Mouse (Mus musculus) lung, embryonic 15.5 days (tissue): ENCODE results near the gene S100a14. TPM values are rescaled to one million over a fixed set of nuclear protein-coding genes. Genes with fewer than 3 reads are reported as not detected.

Source experiments
- ATAC-seq: fragments of 200-750 bp; cut with Nextera tagmentation; 2 replicates; pipeline ENCODE4 v1.8.0; 2017; ENCODE audit warnings: moderate number of reproducible peaks, borderline replicate concordance; ENCODE audit not compliant: low FRiP score, low TSS enrichment; ENCODE audit errors: extremely low read depth
- H3K27ac ChIP-seq: fragments of 300-500 bp; sonication (generic); 2 replicates; pipeline ENCODE4 v1.5.1; 2015; ENCODE audit warnings: moderate library complexity, mild to moderate bottlenecking, inconsistent platforms
- H3K27me3 ChIP-seq: fragments of 300-500 bp; sonication (generic); 2 replicates; pipeline ENCODE4 v1.6.1; 2015; ENCODE audit warnings: inconsistent platforms
- H3K36me3 ChIP-seq: fragments of 300-500 bp; sonication (generic); 2 replicates; pipeline ENCODE4 v1.6.1; 2015; ENCODE audit warnings: inconsistent platforms
- H3K4me1 ChIP-seq: fragments of 300-500 bp; sonication (generic); 2 replicates; pipeline ENCODE4 v1.6.1; 2015; ENCODE audit warnings: inconsistent platforms
- H3K4me2 ChIP-seq: fragments of 300-500 bp; sonication (generic); 2 replicates; pipeline ENCODE4 v1.6.1; 2015; ENCODE audit warnings: inconsistent platforms, mild to moderate bottlenecking, moderate library complexity
- H3K4me3 ChIP-seq: fragments of 300-500 bp; sonication (generic); 2 replicates; pipeline ENCODE4 v1.5.1; 2015; ENCODE audit warnings: mild to moderate bottlenecking, inconsistent platforms
- H3K9ac ChIP-seq: fragments of 300-500 bp; sonication (generic); 2 replicates; pipeline ENCODE4 v1.6.1; 2015; ENCODE audit warnings: inconsistent platforms
- H3K9me3 ChIP-seq: fragments of 300-500 bp; sonication (generic); 2 replicates; pipeline ENCODE4 v1.6.1; 2016; ENCODE audit warnings: inconsistent platforms
- WGBS: fragments of 180-500 bp; shearing (Covaris S2); methylation state at CpG from one replicate; pipeline ENCODE4 v1.1.7; 2015; 5-methylcytosine and 5-hydroxymethylcytosine counted together
- polyA plus RNA-seq: library from polyadenylated mRNA; unstranded; fragments of >200 nt; fragmentation: Nextera tagmentation; extraction: Ambion mirVana; gene quantifications from 2 replicates; pipeline ENCODE4 v1.2.1, GENCODE M21; 2015

S100a14 gene
- 7.9 and 12.6 TPM in 2 replicates for polyA plus RNA-seq

DNA sequence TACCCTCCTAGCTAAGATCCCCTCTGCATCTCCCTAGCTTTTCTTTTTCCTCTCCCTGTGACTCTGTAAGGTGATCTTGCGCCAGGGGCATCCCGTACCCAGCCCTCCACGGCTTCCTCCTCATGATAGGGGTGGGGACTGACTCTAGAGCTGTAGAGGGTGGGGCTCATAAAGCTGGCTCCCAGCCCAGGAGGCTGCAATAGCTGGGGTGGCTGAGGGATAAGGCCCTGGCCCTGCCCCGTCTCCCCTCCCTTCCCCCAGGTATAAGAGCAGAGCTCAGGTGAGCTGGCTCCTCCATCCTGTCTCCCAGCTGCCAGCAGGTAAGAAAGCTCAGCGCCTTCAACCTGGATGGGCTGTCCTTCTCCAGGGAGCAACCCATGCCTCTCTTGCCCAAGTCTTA is at the start of gene S100a14:
Gene S100a14 (plus strand): TSS at position 277 of the 400 bp plus-strand sequence.
- ATAC-seq = peak; percentile 90
- H3K4me1 ChIP-seq = peaks cover 15% of the 10 kb centered on the region
- WGBS = 31% methylated on average over 5 of the region's 5 CpGs
- no peak within 1 kb of the TSS for H3K9ac ChIP-seq
- H3K36me3 ChIP-seq = no peaks in the 10 kb centered on the region
- no peaks in the 10 kb centered on the region for H3K27me3 ChIP-seq
- no peak within 1 kb of the TSS for H3K4me3 ChIP-seq
- peak within 1 kb of the TSS; percentile 54 for H3K27ac ChIP-seq
- no peaks in the 10 kb centered on the region for H3K9me3 ChIP-seq
- peak within 1 kb of the TSS; percentile 14; the same call in 1 of the 2 replicates for H3K4me2 ChIP-seq

DNA sequence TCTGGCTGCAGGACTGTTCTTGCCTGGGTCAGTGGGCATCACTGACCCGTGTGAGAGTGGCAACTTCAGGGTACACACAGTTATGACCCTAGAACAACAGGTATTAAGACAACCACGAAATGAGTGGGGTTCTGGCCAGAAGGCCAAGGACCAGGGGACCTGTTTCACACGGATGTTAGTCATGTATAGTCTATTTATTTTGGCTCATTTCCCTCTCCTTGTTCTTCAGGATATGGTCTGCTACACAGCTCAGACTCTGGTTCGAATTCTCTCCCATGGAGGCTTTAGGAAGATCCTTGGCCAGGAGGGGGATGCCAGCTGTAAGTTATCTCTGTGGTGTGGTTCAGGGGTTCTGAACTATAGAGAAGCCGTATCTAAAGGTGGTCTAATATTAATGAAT is 39.7 kb upstream of the S100a14 start:
- whole genome bisulfite sequencing = 72% methylated on average over 5 of the region's 5 CpGs
- Histone ChIP-seq H3K36me3 (peaks cover 69% of the 10 kb centered on the region), H3K27me3 (no peaks in the 10 kb centered on the region), H3K9ac (no peak overlapping the region), H3K4me3 (no peak overlapping the region), H3K9me3 (no peaks in the 10 kb centered on the region), H3K27ac (no peak overlapping the region), H3K4me1 (peaks cover 9% of the 10 kb centered on the region), H3K4me2 (no peak overlapping the region)
- no peak for ATAC-seq

DNA sequence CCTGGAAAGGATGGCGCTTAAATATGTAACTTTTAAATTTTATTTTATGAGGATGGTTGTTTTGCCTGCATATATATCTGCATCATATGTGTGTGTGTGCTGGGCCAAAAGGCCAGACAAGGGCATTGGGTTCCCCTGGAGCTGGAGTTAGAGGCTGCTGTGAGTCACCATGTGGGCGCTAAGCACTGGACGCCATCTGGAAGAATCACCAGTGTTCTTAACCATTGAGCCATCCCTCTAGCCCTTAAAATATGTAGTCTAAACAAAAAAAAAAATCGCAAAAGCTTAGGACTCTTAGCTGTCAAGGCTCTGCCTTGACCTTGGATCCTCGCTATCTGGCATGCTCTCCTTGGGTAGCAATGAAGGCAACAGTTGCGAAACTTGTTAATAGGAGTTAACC is 38.1 kb upstream of the S100a14 start:
- no peak for ATAC-seq
- Histone ChIP-seq H3K27ac (no peak overlapping the region), H3K9me3 (no peaks in the 10 kb centered on the region), H3K4me2 (no peak overlapping the region), H3K4me3 (no peak overlapping the region), H3K27me3 (no peaks in the 10 kb centered on the region), H3K4me1 (peaks cover 9% of the 10 kb centered on the region), H3K36me3 (peaks cover 54% of the 10 kb centered on the region), H3K9ac (no peak overlapping the region)
- WGBS = 74% methylated on average over 6 of the region's 6 CpGs

DNA sequence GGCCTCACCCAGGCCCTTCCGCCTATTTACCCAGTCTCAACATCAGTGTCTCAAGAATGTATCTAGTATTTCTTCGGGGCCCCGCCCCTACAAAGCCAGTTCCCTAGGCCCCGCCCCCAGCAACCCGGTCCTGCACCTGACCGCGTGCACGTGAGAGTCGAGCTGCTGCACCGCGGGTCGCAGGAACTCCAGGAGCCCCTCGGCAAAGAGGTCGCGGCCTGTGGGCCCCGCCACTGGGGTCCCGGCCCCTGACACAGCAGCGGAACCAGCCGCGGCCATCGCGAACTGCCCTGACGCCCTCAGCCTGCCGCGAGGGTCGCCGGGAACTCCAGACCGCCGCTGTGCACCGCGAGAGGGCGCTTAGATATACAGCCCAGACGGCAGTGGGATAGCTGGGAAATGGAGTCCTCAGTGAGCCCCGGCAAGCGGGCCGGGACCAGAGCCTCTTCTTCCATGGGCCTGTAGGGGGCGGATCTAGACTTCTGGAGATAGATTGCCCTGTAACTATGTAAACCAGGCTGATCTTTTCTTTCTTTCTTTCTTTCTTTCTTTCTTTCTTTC is 35.9 kb upstream of the S100a14 start, which contains the start of gene Snapin:
Gene Snapin (minus strand): TSS at position 338 of the 561 bp plus-strand sequence.
- Histone ChIP-seq H3K9me3 (no peaks in the 10 kb centered on the region), H3K4me1 (peaks cover 9% of the 10 kb centered on the region), H3K27me3 (no peaks in the 10 kb centered on the region), H3K4me2 (peak within 1 kb of the TSS; percentile 67), H3K27ac (peak within 1 kb of the TSS; percentile 94), H3K36me3 (peaks cover 37% of the 10 kb centered on the region), H3K4me3 (peak within 1 kb of the TSS; percentile 93), H3K9ac (peak within 1 kb of the TSS; percentile 78)
- ATAC-seq = peak; percentile 99
- under 1% methylated on average over 37 of the region's 37 CpGs for WGBS

DNA sequence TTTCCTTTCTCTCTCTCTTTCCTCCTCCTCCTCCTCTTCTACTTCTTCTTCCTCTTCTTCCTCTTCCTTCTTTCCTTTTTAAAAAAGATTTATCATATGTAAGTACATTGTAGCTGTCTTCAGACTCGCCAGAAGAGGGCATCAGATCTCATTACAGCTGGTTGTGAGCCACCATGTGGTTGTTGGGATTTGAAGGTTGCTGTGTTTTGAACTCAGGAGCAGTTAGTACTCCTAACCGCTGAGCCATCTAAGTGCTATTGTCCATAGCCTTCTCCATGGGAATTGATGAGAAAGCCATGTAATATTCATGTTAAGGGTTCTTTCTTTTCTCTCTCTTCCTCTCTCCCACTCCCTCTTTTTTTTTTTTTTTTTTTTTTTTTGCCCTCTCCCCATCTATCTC is 35.3 kb upstream of the S100a14 start:
- no peaks in the 10 kb centered on the region for H3K9me3 ChIP-seq
- no peak overlapping the region for H3K9ac ChIP-seq
- H3K4me2 ChIP-seq = no peak overlapping the region
- H3K4me3 ChIP-seq = no peak overlapping the region
- no peak overlapping the region for H3K27ac ChIP-seq
- 41% methylated on average over 2 of the region's 2 CpGs for WGBS
- peaks cover 35% of the 10 kb centered on the region for H3K36me3 ChIP-seq
- ATAC-seq = no peak
- no peaks in the 10 kb centered on the region for H3K27me3 ChIP-seq
- H3K4me1 ChIP-seq = peaks cover 9% of the 10 kb centered on the region

DNA sequence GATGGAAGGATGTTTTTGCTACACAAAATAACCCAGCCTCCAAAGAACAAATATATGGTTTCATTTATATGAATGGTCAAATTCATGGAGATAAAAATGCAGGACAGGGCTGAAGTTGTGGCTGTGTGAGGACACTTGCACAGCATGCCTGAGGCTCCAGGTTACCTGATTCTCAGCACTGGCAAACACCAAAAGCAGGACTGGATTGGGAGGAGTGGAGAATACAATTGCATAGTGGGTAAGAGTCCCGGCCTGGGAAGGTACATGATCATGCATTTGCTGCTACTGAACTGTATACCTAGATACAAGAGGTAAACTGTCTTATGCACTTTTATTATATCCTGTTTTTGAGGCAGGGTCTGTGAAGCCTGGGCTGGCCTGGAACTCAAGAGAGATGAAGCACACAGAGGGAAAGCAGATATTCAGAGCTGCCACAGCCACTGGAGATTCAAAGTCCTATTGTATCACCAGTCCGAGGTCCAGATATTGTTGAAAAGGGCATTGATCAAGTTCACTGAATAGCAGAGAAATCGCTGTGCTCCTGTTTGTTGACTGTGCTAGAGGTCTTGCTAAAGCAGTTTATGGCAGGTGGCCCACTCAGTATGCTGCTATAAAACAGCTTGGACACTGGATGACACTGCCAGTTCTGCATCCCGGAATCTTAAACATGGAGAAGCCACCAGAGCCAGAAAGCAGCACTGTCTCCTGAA is 32.7 kb upstream of the S100a14 start:
- H3K4me2 ChIP-seq = no peak overlapping the region
- no peaks in the 10 kb centered on the region for H3K9me3 ChIP-seq
- H3K36me3 ChIP-seq = peaks cover 36% of the 10 kb centered on the region
- ATAC-seq = no peak
- H3K27me3 ChIP-seq = no peaks in the 10 kb centered on the region
- peak overlapping the region; percentile 32; the same call in 1 of the 2 replicates for H3K27ac ChIP-seq
- H3K9ac ChIP-seq = no peak overlapping the region
- peaks cover 9% of the 10 kb centered on the region for H3K4me1 ChIP-seq
- WGBS = 49% methylated on average over 4 of the region's 4 CpGs
- no peak overlapping the region for H3K4me3 ChIP-seq

DNA sequence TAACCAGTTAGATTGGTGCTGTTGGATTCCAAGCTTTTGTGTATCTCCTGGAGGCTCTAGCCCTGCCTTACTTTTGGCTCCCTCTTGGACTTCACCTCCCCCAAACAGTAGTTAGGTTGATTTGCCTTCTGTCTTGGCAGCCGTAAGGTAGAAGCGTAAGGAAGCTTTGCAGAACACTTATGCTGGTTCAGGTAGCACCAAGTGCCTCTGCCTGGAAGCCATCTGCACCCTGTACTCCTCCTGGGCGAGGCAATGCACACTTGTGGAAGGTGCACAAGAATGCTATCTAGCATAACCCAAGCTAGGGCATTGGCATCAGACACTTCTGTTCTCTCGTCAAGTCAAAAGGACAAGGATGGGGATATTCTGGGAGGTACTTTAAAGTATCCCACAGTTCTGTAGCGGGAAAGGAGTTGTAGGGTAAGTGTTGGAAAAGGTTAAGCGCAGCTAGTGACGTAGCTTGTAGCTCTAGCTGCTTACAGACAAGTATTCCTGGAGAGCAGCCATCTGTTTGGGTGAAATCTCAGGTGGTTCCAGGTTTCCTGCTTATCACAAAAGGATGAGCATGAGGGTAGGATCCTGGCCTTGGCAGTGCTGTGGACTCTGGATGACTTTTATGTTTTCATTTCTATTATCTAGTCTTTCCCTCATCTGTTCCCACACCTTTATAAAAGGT is 30.7 kb upstream of the S100a14 start:
- peaks cover 49% of the 10 kb centered on the region for H3K36me3 ChIP-seq
- no peak for ATAC-seq
- no peaks in the 10 kb centered on the region for H3K9me3 ChIP-seq
- no peak overlapping the region for H3K27ac ChIP-seq
- H3K4me3 ChIP-seq = no peak overlapping the region
- no peak overlapping the region for H3K4me2 ChIP-seq
- WGBS = 82% methylated on average over 7 of the region's 7 CpGs
- H3K27me3 ChIP-seq = no peaks in the 10 kb centered on the region
- H3K9ac ChIP-seq = no peak overlapping the region
- H3K4me1 ChIP-seq = no peaks in the 10 kb centered on the region

DNA sequence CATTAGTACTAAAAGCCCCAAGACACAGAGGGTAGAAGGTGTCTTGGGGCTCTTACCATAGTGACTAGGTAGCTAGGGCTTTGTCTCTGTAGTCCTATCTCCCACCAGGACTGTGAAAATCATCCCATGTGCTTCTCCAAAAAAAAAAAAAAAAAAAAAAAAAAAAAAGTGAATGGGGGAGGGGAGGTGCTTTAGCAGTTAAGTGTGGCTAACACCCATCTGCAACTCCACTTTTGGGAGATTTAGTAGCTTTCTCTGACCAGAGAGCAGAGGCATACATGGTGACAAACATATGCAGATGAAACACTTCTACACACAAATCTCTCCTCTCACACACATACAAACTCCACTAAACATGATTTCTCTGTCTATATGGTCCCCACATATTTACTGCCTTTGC is 29.1 kb upstream of the S100a14 start:
- Histone ChIP-seq H3K4me1 (no peaks in the 10 kb centered on the region), H3K27ac (no peak overlapping the region), H3K36me3 (peaks cover 64% of the 10 kb centered on the region), H3K9me3 (no peaks in the 10 kb centered on the region), H3K9ac (no peak overlapping the region), H3K4me3 (no peak overlapping the region), H3K4me2 (no peak overlapping the region), H3K27me3 (no peaks in the 10 kb centered on the region)
- no peak for ATAC-seq

DNA sequence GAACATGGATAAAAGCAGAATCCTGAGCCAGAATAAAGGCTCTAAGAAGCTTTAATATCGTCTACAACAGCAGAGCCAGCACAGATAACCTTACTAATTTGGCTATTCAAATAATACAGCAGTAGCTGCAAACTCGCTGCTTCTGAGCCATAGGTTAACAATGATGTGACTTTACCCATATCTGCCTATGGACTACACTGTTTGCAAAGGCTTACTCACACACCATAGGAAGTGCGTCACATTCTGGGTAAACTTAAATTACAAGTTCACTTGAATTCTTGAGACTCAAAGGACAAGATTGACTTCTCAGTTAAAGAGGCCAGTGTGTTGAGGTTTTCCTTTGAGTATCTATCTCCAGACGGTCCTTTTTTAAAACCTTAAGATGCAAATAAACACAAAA is 23.2 kb upstream of the S100a14 start:
- peaks cover 25% of the 10 kb centered on the region for H3K4me1 ChIP-seq
- no peak for ATAC-seq
- H3K9ac ChIP-seq = no peak overlapping the region
- peaks cover 86% of the 10 kb centered on the region for H3K36me3 ChIP-seq
- H3K4me2 ChIP-seq = no peak overlapping the region
- 52% methylated on average over 4 of the region's 4 CpGs for WGBS
- H3K27me3 ChIP-seq = no peaks in the 10 kb centered on the region
- no peak overlapping the region for H3K27ac ChIP-seq
- no peak overlapping the region for H3K4me3 ChIP-seq
- no peaks in the 10 kb centered on the region for H3K9me3 ChIP-seq

DNA sequence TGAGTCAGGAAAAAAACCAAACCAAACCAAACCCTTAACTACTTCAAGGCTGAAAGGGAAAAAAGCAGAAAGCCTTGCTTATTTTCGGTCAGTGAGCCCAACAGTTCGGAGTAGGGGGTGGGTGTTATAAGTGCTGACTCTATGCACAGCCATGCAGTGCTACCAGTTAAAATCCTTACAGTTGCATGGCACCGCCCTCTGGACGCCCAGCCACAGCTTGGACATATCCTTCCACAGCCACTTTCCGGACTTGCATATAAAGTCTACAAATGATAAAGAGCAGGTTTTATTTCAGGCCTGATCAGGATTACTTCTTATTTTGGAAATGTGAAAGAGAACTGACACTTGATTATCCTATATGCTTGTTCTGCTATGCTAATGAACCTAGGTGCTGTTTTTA is 21.4 kb upstream of the S100a14 start:
- Histone ChIP-seq H3K4me2 (no peak overlapping the region), H3K36me3 (peaks cover 69% of the 10 kb centered on the region), H3K4me3 (no peak overlapping the region), H3K4me1 (peaks cover 25% of the 10 kb centered on the region), H3K27ac (no peak overlapping the region), H3K9me3 (no peaks in the 10 kb centered on the region), H3K27me3 (no peaks in the 10 kb centered on the region), H3K9ac (no peak overlapping the region)
- WGBS = 85% methylated on average over 5 of the region's 5 CpGs
- no peak for ATAC-seq

DNA sequence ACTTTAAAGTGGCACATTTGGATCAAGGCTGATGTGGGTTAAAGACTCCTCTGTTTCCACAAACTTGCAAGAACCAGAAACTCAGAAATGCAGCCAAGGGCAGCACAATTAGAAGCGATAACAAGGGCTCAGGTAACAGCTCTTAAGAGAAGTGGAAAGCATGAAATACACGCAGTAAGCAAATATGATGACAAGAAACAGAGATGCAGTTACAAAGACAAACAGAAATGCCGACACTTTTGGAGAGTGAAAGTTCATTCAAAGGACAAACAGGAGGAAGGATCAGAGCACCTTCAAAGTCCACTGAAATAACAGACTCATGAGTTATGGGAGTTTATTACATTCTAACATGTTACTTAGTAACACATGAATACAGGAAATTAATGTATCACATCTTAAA is 20.3 kb upstream of the S100a14 start:
- 64% methylated on average over 3 of the region's 3 CpGs for WGBS
- no peak overlapping the region for H3K4me2 ChIP-seq
- H3K4me1 ChIP-seq = peaks cover 25% of the 10 kb centered on the region
- H3K27ac ChIP-seq = no peak overlapping the region
- H3K27me3 ChIP-seq = no peaks in the 10 kb centered on the region
- H3K9me3 ChIP-seq = no peaks in the 10 kb centered on the region
- no peak overlapping the region for H3K4me3 ChIP-seq
- H3K36me3 ChIP-seq = peaks cover 61% of the 10 kb centered on the region
- ATAC-seq = no peak
- no peak overlapping the region for H3K9ac ChIP-seq

DNA sequence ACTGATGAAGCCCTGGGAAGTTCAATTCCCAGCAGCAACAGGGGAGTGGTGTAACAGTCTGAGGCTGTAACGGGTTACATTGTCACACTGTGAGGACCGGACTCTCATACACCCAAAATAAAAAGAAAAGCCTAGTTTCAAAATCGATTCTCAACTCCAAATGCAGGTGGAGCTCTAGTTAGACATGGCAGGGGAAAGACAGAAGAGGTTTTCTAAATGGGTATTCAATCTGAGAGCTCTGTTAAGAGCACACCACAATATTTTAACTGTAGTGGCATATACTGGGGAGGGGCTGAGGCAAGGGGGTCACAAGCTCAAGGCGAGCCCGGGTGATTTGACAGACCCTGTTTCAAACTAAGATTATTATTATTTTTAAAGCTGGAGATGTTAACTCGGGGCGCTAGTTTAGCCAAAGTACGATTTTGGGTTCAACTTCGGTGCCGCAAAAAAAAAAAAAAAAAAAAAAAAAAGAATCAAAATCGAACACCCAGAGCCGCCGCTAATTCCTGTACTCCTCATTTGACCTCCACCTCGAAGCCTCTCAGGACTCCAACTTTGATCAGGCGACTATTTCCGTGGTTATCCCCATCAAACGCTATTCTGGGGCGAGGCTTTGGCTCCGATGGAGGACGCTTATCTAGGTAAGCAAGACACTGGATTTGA is 18.2 kb upstream of the S100a14 start:
- no peak for ATAC-seq
- WGBS = 2% methylated on average over 20 of the region's 20 CpGs
- H3K36me3 ChIP-seq = peaks cover 41% of the 10 kb centered on the region

More for the DNA sequence above, 18.2 kb upstream of the S100a14 start:
- H3K27ac ChIP-seq = peak overlapping the region; percentile 94
- H3K9me3 ChIP-seq = no peaks in the 10 kb centered on the region
- H3K4me3 ChIP-seq = peak overlapping the region; percentile 97
- peak overlapping the region; percentile 68 for H3K4me2 ChIP-seq
- H3K9ac ChIP-seq = peak overlapping the region; percentile 99
- no peaks in the 10 kb centered on the region for H3K27me3 ChIP-seq
- H3K4me1 ChIP-seq = peaks cover 27% of the 10 kb centered on the region
